Mouse (Mus musculus) heart, embryonic 15.5 days (tissue): ENCODE measurements at regions not wholly inside any gene's neighbourhood (a gene's known extent, or its start where the extent isn't known, plus 50 kb on each side); places are given as distances from the start of the nearest gene placed in this dataset.

ENCODE experiments used
- ATAC-seq: fragments of 200-750 bp; cut with Nextera tagmentation; replicated peaks from 2 replicates; pipeline ENCODE4 v1.8.0; 2017; ENCODE audit warnings: low read depth, moderate TSS enrichment; ENCODE audit not compliant: insufficient number of reproducible peaks, insufficient read depth, low FRiP score
- H3K27ac ChIP-seq: fragments of 300-500 bp; sonication (generic); 2 replicates; pipeline ENCODE4 v1.5.1; 2015; ENCODE audit warnings: mild to moderate bottlenecking, inconsistent platforms
- H3K27me3 ChIP-seq: fragments of 300-500 bp; sonication (generic); 2 replicates; pipeline ENCODE4 v1.6.1; 2015; ENCODE audit warnings: inconsistent platforms
- H3K36me3 ChIP-seq: fragments of 300-500 bp; sonication (generic); 2 replicates; pipeline ENCODE4 v1.6.1; 2015; ENCODE audit warnings: mild to moderate bottlenecking, inconsistent platforms
- H3K4me1 ChIP-seq: fragments of 300-500 bp; sonication (generic); replicated peaks from 2 replicates; pipeline ENCODE4 v1.6.1; 2015; ENCODE audit warnings: inconsistent platforms
- H3K4me2 ChIP-seq: fragments of 300-500 bp; sonication (generic); 2 replicates; pipeline ENCODE4 v1.6.1; 2015; ENCODE audit warnings: inconsistent platforms, mild to moderate bottlenecking, moderate library complexity
- H3K4me3 ChIP-seq: fragments of 300-500 bp; sonication (generic); 2 replicates; pipeline ENCODE4 v1.5.1; 2015; ENCODE audit warnings: mild to moderate bottlenecking, inconsistent platforms
- H3K9ac ChIP-seq: fragments of 300-500 bp; sonication (generic); 2 replicates; pipeline ENCODE4 v1.6.1; 2015; ENCODE audit warnings: mild to moderate bottlenecking, inconsistent platforms
- H3K9me3 ChIP-seq: fragments of 300-500 bp; sonication (generic); replicated peaks from 2 replicates; pipeline ENCODE4 v1.6.1; 2016; ENCODE audit warnings: inconsistent platforms
- WGBS: fragments of 180-500 bp; shearing (Covaris S2); methylation state at CpG from one replicate; pipeline ENCODE4 v1.1.7; 2015; ENCODE audit warnings: mixed read lengths; 5-methylcytosine and 5-hydroxymethylcytosine counted together

- Histone ChIP-seq H3K9ac (no peak overlapping the region), H3K4me2 (no peak overlapping the region), H3K9me3 (no peaks in the 10 kb centered on the region), H3K4me3 (no peak overlapping the region), H3K27me3 (no peaks in the 10 kb centered on the region), H3K36me3 (no peaks in the 10 kb centered on the region), H3K4me1 (no peaks in the 10 kb centered on the region), H3K27ac (no peak overlapping the region)
- no peak for ATAC-seq
- WGBS: 71% methylated on average over 7 of the region's 7 CpGs
Measured at GRCm38 (mm10) chr3:148696555-148696954, 293.8 kb downstream of the Adgrl2 start.

- no peak for ATAC-seq
- H3K4me3 ChIP-seq: no peak overlapping the region
- H3K9ac ChIP-seq: no peak overlapping the region
- WGBS: 90% methylated on average over 6 of the region's 6 CpGs
- no peak overlapping the region for H3K27ac ChIP-seq
- H3K27me3 ChIP-seq: no peaks in the 10 kb centered on the region
- H3K4me1 ChIP-seq: no peaks in the 10 kb centered on the region
- H3K4me2 ChIP-seq: no peak overlapping the region
- H3K36me3 ChIP-seq: no peaks in the 10 kb centered on the region
- no peaks in the 10 kb centered on the region for H3K9me3 ChIP-seq
Measured at GRCm38 (mm10) chr3:148695453-148695852, 294.9 kb downstream of the Adgrl2 start.

- Histone ChIP-seq H3K4me3 (no peak overlapping the region), H3K4me1 (peaks cover 11% of the 10 kb centered on the region), H3K9ac (no peak overlapping the region), H3K27ac (no peak overlapping the region), H3K36me3 (no peaks in the 10 kb centered on the region), H3K4me2 (no peak overlapping the region), H3K9me3 (no peaks in the 10 kb centered on the region), H3K27me3 (no peaks in the 10 kb centered on the region)
- ATAC-seq: no peak
Measured at GRCm38 (mm10) chr3:148683181-148683580, 307.2 kb downstream of the Adgrl2 start.

GRCm38 (mm10) chr3:148682445-148682994 lies 307.8 kb downstream of the Adgrl2 start:
- WGBS: 87% methylated on average over 6 of the region's 6 CpGs
- Histone ChIP-seq H3K36me3 (no peaks in the 10 kb centered on the region), H3K4me3 (no peak overlapping the region), H3K4me2 (no peak overlapping the region), H3K4me1 (peaks cover 11% of the 10 kb centered on the region), H3K27me3 (no peaks in the 10 kb centered on the region), H3K27ac (no peak overlapping the region), H3K9me3 (no peaks in the 10 kb centered on the region), H3K9ac (no peak overlapping the region)
- ATAC-seq: no peak

- no peak for ATAC-seq
- Histone ChIP-seq H3K4me1 (peaks cover 11% of the 10 kb centered on the region), H3K27me3 (no peaks in the 10 kb centered on the region), H3K9ac (no peak overlapping the region), H3K4me2 (no peak overlapping the region), H3K36me3 (no peaks in the 10 kb centered on the region), H3K4me3 (no peak overlapping the region), H3K9me3 (no peaks in the 10 kb centered on the region), H3K27ac (peak overlapping the region; percentile 61)
- WGBS: 28% methylated on average over 2 of the region's 2 CpGs
Measured at GRCm38 (mm10) chr3:148681186-148681585, 309.2 kb downstream of the Adgrl2 start.

GRCm38 (mm10) chr3:148680737-148681136 lies 309.6 kb downstream of the Adgrl2 start:
- Histone ChIP-seq H3K4me1 (peaks cover 11% of the 10 kb centered on the region), H3K27ac (peak overlapping the region; percentile 61), H3K4me2 (no peak overlapping the region), H3K36me3 (no peaks in the 10 kb centered on the region), H3K4me3 (no peak overlapping the region), H3K9ac (no peak overlapping the region), H3K27me3 (no peaks in the 10 kb centered on the region), H3K9me3 (no peaks in the 10 kb centered on the region)
- peak; percentile 69; the same call in 1 of the 2 replicates for ATAC-seq
- 33% methylated on average over 8 of the region's 8 CpGs for WGBS

GRCm38 (mm10) chr3:148680086-148680485 lies 310.3 kb downstream of the Adgrl2 start:
- Histone ChIP-seq H3K36me3 (no peaks in the 10 kb centered on the region), H3K9me3 (no peaks in the 10 kb centered on the region), H3K27ac (no peak overlapping the region), H3K4me2 (no peak overlapping the region), H3K4me1 (peaks cover 11% of the 10 kb centered on the region), H3K9ac (no peak overlapping the region), H3K27me3 (no peaks in the 10 kb centered on the region), H3K4me3 (no peak overlapping the region)
- WGBS: 82% methylated on average over 4 of the region's 4 CpGs
- no peak for ATAC-seq

GRCm38 (mm10) chr3:148679121-148679520 lies 311.2 kb downstream of the Adgrl2 start:
- Histone ChIP-seq H3K9me3 (no peaks in the 10 kb centered on the region), H3K27me3 (no peaks in the 10 kb centered on the region), H3K9ac (no peak overlapping the region), H3K27ac (no peak overlapping the region), H3K4me1 (peaks cover 11% of the 10 kb centered on the region), H3K36me3 (no peaks in the 10 kb centered on the region), H3K4me3 (no peak overlapping the region), H3K4me2 (no peak overlapping the region)
- no peak for ATAC-seq
- 61% methylated on average over 2 of the region's 2 CpGs for WGBS

GRCm38 (mm10) chr3:148676025-148676424 lies 314.3 kb downstream of the Adgrl2 start:
- WGBS: 76% methylated on average over 2 of the region's 2 CpGs
- no peak for ATAC-seq
- peaks cover 5% of the 10 kb centered on the region for H3K4me1 ChIP-seq
- no peak overlapping the region for H3K4me3 ChIP-seq
- no peaks in the 10 kb centered on the region for H3K9me3 ChIP-seq
- H3K36me3 ChIP-seq: no peaks in the 10 kb centered on the region
- no peak overlapping the region for H3K4me2 ChIP-seq
- no peak overlapping the region for H3K27ac ChIP-seq
- no peaks in the 10 kb centered on the region for H3K27me3 ChIP-seq
- no peak overlapping the region for H3K9ac ChIP-seq

- no peak for ATAC-seq
- WGBS: 42% methylated on average over 6 of the region's 6 CpGs
- no peaks in the 10 kb centered on the region for H3K4me1 ChIP-seq
- no peak overlapping the region for H3K4me3 ChIP-seq
- H3K36me3 ChIP-seq: no peaks in the 10 kb centered on the region
- H3K9ac ChIP-seq: no peak overlapping the region
- no peak overlapping the region for H3K4me2 ChIP-seq
- no peaks in the 10 kb centered on the region for H3K27me3 ChIP-seq
- H3K27ac ChIP-seq: no peak overlapping the region
- peaks cover 4% of the 10 kb centered on the region; the same call in 1 of the 2 replicates for H3K9me3 ChIP-seq
Measured at GRCm38 (mm10) chr3:148662888-148663477, 327.4 kb downstream of the Adgrl2 start.

GRCm38 (mm10) chr3:148659024-148659423 lies 331.3 kb downstream of the Adgrl2 start:
- 84% methylated on average over 5 of the region's 5 CpGs for WGBS
- H3K9me3 ChIP-seq: no peaks in the 10 kb centered on the region

GRCm38 (mm10) chr3:148658368-148658767 lies 332.0 kb downstream of the Adgrl2 start:
- no peak for ATAC-seq
- H3K36me3 ChIP-seq: no peaks in the 10 kb centered on the region
- no peak overlapping the region for H3K9ac ChIP-seq
- WGBS: 65% methylated on average over 8 of the region's 8 CpGs
- H3K4me2 ChIP-seq: no peak overlapping the region
- H3K27me3 ChIP-seq: no peaks in the 10 kb centered on the region
- H3K4me1 ChIP-seq: no peaks in the 10 kb centered on the region
- H3K4me3 ChIP-seq: no peak overlapping the region
- H3K27ac ChIP-seq: no peak overlapping the region
- no peaks in the 10 kb centered on the region for H3K9me3 ChIP-seq

More at GRCm38 (mm10) chr3:148659024-148659423, 331.3 kb downstream of the Adgrl2 start:
- no peaks in the 10 kb centered on the region for H3K4me1 ChIP-seq
- H3K36me3 ChIP-seq: no peaks in the 10 kb centered on the region
- no peak for ATAC-seq
- no peak overlapping the region for H3K27ac ChIP-seq
- no peak overlapping the region for H3K4me2 ChIP-seq
- H3K4me3 ChIP-seq: no peak overlapping the region
- no peak overlapping the region for H3K9ac ChIP-seq
- H3K27me3 ChIP-seq: no peaks in the 10 kb centered on the region
